Mouse (Mus musculus) kidney, embryonic 14.5 days (tissue): ENCODE measurements around the gene Tmem88. TPM values are rescaled to one million over a fixed set of nuclear protein-coding genes. Genes with fewer than 3 reads are reported as not detected.

Experiments
- ATAC-seq: fragments of 200-750 bp; cut with Nextera tagmentation; 2 replicates; pipeline ENCODE4 v1.8.0; 2017; ENCODE audit warnings: moderate number of reproducible peaks, mild to moderate bottlenecking, moderate TSS enrichment, moderate library complexity; ENCODE audit not compliant: low FRiP score, low TSS enrichment
- H3K27ac ChIP-seq: fragments of 300-500 bp; sonication (generic); 2 replicates; pipeline ENCODE4 v1.5.1; 2014; ENCODE audit warnings: low read depth, mild to moderate bottlenecking, low read length, moderate library complexity, mixed read lengths
- H3K27me3 ChIP-seq: fragments of 300-500 bp; sonication (generic); 2 replicates; pipeline ENCODE4 v1.6.1; 2014; ENCODE audit warnings: mild to moderate bottlenecking, low read length; ENCODE audit not compliant: control insufficient read depth, insufficient read depth
- H3K36me3 ChIP-seq: fragments of 300-500 bp; sonication (generic); 2 replicates; pipeline ENCODE4 v1.6.1; 2014; ENCODE audit warnings: low read length, mixed read lengths; ENCODE audit not compliant: control insufficient read depth, insufficient read depth
- H3K4me1 ChIP-seq: fragments of 300-500 bp; sonication (generic); 2 replicates; pipeline ENCODE4 v1.6.1; 2014; ENCODE audit warnings: low read length, mixed read lengths; ENCODE audit not compliant: control insufficient read depth, insufficient read depth
- H3K4me2 ChIP-seq: fragments of 300-500 bp; sonication (generic); replicated peaks from 2 replicates; pipeline ENCODE4 v1.6.1; 2014; ENCODE audit warnings: low read depth, mild to moderate bottlenecking, low read length
- H3K4me3 ChIP-seq: fragments of 300-500 bp; sonication (generic); 2 replicates; pipeline ENCODE4 v1.5.1; 2014; ENCODE audit warnings: mild to moderate bottlenecking, low read length
- H3K9ac ChIP-seq: fragments of 300-500 bp; sonication (generic); 2 replicates; pipeline ENCODE4 v1.6.1; 2014; ENCODE audit warnings: low read depth, mild to moderate bottlenecking, low read length, moderate library complexity
- H3K9me3 ChIP-seq: fragments of 300-500 bp; sonication (generic); 2 replicates; pipeline ENCODE4 v1.6.1; 2016; ENCODE audit warnings: low read length; ENCODE audit not compliant: control insufficient read depth
- WGBS: fragments of 180-500 bp; shearing (Covaris S2); extraction: QIAGEN DNeasy Blood & Tissue Kit; methylation state at CpG from one replicate; pipeline ENCODE4 v1.1.7; 2014; 5-methylcytosine and 5-hydroxymethylcytosine counted together
- polyA plus RNA-seq: library from polyadenylated mRNA; unstranded; fragments of >200 nt; fragmentation: Nextera tagmentation; extraction: Ambion mirVana; gene quantifications from 2 replicates; pipeline ENCODE4 v1.2.1, GENCODE M21; 2014

The Tmem88 gene
- polyA plus RNA-seq, 1 experiment from 2014 or later, result 36.8 TPM

- WGBS, result under 1% methylated on average over 33 of the region's 33 CpGs
- Histone ChIP-seq H3K4me3 (peak overlapping the region; percentile 85), H3K36me3 (peaks cover 59% of the 10 kb centered on the region), H3K9me3 (no peaks in the 10 kb centered on the region), H3K27me3 (no peaks in the 10 kb centered on the region), H3K9ac (peak overlapping the region; percentile 90), H3K4me2 (peak overlapping the region; percentile 68), H3K4me1 (peaks cover 33% of the 10 kb centered on the region), H3K27ac (peak overlapping the region; percentile 99)
- ATAC-seq, result peak; percentile 65
Measured at GRCm38 (mm10) chr11:69408541-69409377, 10.7 kb upstream of the Tmem88 start.

GRCm38 (mm10) chr11:69407724-69408004 is 9.6 kb upstream of the Tmem88 start:
- Histone ChIP-seq H3K27ac (0 out of 2 replicates have a peak overlapping the region, but pooled peaks have one; percentile 32), H3K9ac (peak overlapping the region; percentile 31; the same call in 1 of the 2 replicates), H3K36me3 (peaks cover 61% of the 10 kb centered on the region), H3K4me3 (no peak overlapping the region; the same call in 1 of the 2 replicates), H3K4me1 (peaks cover 23% of the 10 kb centered on the region), H3K27me3 (no peaks in the 10 kb centered on the region), H3K9me3 (no peaks in the 10 kb centered on the region), H3K4me2 (peak overlapping the region; percentile 68; the same call in 1 of the 2 replicates)
- 89% methylated on average over 4 of the region's 4 CpGs for WGBS
- no peak for ATAC-seq

- ATAC-seq, result no peak
- Histone ChIP-seq H3K9ac (no peak overlapping the region), H3K36me3 (peaks cover 58% of the 10 kb centered on the region), H3K27me3 (no peaks in the 10 kb centered on the region), H3K4me2 (no peak overlapping the region), H3K4me3 (no peak overlapping the region), H3K27ac (no peak overlapping the region), H3K9me3 (no peaks in the 10 kb centered on the region), H3K4me1 (peaks cover 17% of the 10 kb centered on the region)
- WGBS, result 91% methylated on average over 16 of the region's 16 CpGs
Measured at GRCm38 (mm10) chr11:69406867-69407723, 9.1 kb upstream of the Tmem88 start.

- no peak overlapping the region for H3K4me2 ChIP-seq
- H3K9me3 ChIP-seq, result no peaks in the 10 kb centered on the region
- H3K36me3 ChIP-seq, result peaks cover 66% of the 10 kb centered on the region
- ATAC-seq, result no peak
- H3K9ac ChIP-seq, result no peak overlapping the region
- H3K4me1 ChIP-seq, result peaks cover 11% of the 10 kb centered on the region
- no peak overlapping the region for H3K27ac ChIP-seq
- H3K27me3 ChIP-seq, result no peaks in the 10 kb centered on the region
- 89% methylated on average over 19 of the region's 19 CpGs for WGBS
- no peak overlapping the region for H3K4me3 ChIP-seq
Measured at GRCm38 (mm10) chr11:69406282-69406681, 8.2 kb upstream of the Tmem88 start.

- H3K4me2 ChIP-seq, result no peak overlapping the region
- H3K9me3 ChIP-seq, result no peaks in the 10 kb centered on the region
- H3K27me3 ChIP-seq, result no peaks in the 10 kb centered on the region
- peaks cover 72% of the 10 kb centered on the region for H3K36me3 ChIP-seq
- H3K4me3 ChIP-seq, result no peak overlapping the region
- no peak overlapping the region for H3K9ac ChIP-seq
- no peak for ATAC-seq
- WGBS, result 91% methylated on average over 24 of the region's 24 CpGs
- no peak overlapping the region for H3K27ac ChIP-seq
- H3K4me1 ChIP-seq, result peaks cover 11% of the 10 kb centered on the region
Measured at GRCm38 (mm10) chr11:69405397-69406200, 7.6 kb upstream of the Tmem88 start.

- Histone ChIP-seq H3K9ac (no peak overlapping the region), H3K27me3 (no peaks in the 10 kb centered on the region), H3K27ac (no peak overlapping the region), H3K36me3 (peaks cover 80% of the 10 kb centered on the region), H3K9me3 (no peaks in the 10 kb centered on the region), H3K4me2 (no peak overlapping the region), H3K4me3 (no peak overlapping the region), H3K4me1 (peaks cover 13% of the 10 kb centered on the region)
- ATAC-seq, result no peak
- WGBS, result 94% methylated on average over 23 of the region's 24 CpGs
Measured at GRCm38 (mm10) chr11:69404595-69405396, 6.8 kb upstream of the Tmem88 start.

GRCm38 (mm10) chr11:69403691-69404594 is 5.9 kb upstream of the Tmem88 start:
- no peaks in the 10 kb centered on the region for H3K27me3 ChIP-seq
- peaks cover 18% of the 10 kb centered on the region for H3K4me1 ChIP-seq
- H3K36me3 ChIP-seq, result peaks cover 86% of the 10 kb centered on the region
- 93% methylated on average over 38 of the region's 38 CpGs for WGBS
- no peak overlapping the region for H3K4me3 ChIP-seq
- no peaks in the 10 kb centered on the region for H3K9me3 ChIP-seq
- H3K9ac ChIP-seq, result no peak overlapping the region
- no peak overlapping the region for H3K4me2 ChIP-seq
- ATAC-seq, result no peak
- no peak overlapping the region for H3K27ac ChIP-seq
